Mouse (Mus musculus): Measurements from ENCODE around the gene Sh2b1.
A peak's percentile ranks its signal among the peaks of the same experiment; 100 is the strongest.

GRCm38 (mm10) chr7:126502023-126502741 lies 27.0 kb upstream of the Sh2b1 start:
- TF ChIP-seq CTCF (IDR thresholded peaks at IDR 0.05; ENCODE audit: control insufficient read depth, insufficient read depth, low read length) (no peak), POLR2A (IDR thresholded peaks at IDR 0.05; ENCODE audit: borderline replicate concordance, control insufficient read depth, low read depth, low read length) (peak; percentile 53; the same call in 1 of the 2 replicates)

All from bone marrow, adult 2 months (tissue).